Mouse (Mus musculus) R1 (cell line): ENCODE measurements at regions not wholly inside any gene's neighbourhood (a gene's known extent, or its start where the extent isn't known, plus 50 kb on each side); places are given as distances from the start of the nearest gene placed in this dataset.

Experiments
- DNase-seq: peaks from one replicate; pipeline ENCODE4 v3.0.0-alpha.2; 2018; ENCODE audit warnings: low read depth, low spot score

DNA sequence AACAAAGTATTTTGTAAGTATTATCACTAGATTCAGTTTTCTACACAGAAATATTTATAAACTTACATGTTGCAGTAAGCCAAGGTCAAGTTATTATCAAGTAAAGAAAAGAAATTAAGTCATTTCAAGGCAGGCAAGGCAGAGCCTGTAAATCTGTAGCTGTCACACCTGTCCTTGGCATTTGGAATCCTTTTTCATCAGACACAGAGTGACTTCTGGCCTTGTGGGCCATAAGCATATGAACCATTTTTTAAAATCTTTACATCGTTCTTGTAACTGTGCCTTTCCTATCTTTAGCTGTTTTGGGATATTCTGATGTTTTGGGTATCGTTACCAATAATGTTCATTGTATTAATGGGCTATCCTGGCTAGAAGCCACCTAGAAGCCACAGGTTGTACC lies 76.7 kb upstream of the Frmd4a start:
- no peak for DNase-seq

DNA sequence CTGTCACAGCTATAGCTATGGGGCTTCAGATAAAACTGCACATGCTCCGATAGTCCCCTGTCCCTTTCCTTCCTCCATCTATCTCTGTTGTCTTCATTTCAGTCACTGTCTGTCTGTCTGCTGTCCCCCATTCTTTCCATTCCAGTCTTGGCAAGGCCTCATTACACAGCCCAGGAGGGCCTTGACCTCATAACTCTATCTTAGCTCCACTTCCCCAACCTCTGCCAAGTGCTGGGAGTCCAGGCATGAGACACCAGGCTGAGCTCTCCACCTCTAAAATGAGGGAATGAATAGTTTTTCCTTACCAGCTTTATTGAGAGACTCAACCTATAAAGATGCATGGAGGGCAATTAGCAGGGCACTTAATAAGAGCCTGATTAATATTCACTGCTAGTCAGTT lies 76.0 kb upstream of the Frmd4a start:
- DNase-seq = no peak

DNA sequence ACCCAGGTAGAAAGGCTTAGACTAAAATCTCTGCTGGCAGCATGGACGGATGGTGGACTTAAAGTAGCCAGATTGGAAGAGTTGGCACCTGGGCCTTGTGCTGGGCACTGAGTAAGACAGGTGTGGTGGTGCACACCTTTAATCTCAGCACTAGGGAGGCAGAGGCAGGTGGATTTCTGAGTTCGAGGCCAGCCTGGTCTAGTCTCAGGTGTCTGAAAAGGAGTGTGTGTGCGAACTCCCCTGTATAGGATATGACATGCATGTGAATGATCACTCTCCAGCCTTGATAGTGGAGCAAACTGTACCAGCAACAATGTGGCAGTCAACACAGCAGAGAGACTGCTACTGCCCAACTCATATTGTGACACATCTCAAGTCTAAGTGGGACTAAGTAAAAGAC lies 70.1 kb upstream of the Frmd4a start:
- DNase-seq = no peak

DNA sequence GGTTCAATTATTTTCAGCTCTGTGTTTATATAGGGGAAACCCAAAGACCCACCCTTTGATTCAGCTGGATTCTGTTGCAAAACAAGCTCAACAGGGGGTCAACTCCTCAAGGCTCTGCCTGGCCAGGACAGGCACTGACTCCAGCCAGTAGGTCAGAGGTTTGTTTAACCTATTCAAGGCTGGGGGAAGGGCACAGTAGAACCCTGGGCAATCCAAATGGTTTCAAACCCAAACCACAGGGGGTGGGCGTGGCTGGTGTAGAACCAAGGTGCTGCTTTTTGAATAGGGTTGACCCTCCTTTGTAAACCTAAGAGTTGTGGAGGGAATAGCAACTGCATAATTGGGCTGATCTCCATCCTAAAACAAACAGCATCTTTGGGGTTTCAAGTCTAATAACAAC lies 69.2 kb upstream of the Frmd4a start:
- peak; percentile 86 for DNase-seq

DNA sequence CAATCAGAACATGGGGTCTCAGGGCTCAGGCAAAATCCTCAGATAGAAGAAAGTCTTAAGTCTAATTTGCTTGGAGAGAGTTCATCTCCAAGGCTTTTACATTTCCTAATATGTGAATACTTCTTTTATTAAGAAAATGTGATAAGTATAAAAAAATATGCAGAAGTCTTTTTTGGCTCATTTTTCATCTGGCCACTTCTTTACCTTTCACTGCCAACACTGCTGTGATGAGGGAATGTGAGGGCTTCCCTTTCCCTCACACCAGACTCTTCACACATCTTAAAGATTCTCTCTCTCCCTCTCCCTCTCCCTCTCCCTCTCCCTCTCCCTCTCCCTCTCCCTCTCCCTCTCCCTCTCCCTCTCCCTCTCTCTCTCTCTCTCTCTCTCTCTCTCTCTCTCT lies 60.0 kb upstream of the Frmd4a start:
- no peak for DNase-seq

DNA sequence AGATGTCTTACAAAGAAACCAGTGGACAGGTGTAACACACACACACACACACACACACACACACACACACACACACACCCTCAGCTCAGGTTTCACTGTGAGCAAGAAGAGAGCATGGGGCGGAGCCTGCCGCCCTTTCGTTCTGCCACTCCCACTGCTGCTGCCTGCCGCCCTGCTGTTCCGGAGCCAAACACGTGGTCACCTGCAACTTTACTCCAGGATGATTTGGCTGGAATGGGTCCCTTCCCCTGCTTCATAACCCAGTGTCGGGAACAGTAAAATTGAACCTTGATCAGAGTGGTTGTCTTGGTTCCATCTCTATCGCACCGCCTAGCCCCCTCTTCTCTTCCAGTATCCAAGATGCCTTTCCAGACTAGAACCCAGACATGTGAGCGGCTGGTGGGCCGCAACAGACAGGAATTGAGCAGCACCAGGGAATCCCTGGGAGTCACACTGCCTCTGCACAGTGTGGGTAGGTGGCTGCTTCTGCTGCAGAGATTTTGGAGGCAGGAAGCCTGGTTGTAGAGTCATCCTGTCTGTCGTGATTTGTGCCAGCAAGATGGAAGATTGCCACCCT lies 59.4 kb upstream of the Frmd4a start:
- DNase-seq = peak; percentile 29

DNA sequence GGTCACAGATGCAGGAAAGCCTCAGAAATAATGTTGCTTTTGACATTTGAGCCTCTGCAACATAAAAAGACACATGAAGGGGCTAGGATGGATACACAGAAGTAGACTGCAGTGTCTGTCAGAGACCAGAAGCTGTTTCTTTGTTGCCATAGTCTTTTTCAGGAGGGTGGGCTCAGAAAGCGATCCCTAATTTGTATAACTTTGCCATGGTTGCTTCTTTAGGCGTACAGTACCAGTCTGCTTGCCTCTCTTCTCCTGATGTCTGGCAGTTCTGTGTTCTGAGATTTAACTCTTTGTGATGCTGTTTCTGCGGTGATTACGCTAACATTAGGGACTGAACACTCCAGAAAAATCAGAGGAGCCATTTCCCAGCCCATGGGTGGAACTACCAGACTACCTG lies 58.8 kb upstream of the Frmd4a start:
- no peak for DNase-seq

DNA sequence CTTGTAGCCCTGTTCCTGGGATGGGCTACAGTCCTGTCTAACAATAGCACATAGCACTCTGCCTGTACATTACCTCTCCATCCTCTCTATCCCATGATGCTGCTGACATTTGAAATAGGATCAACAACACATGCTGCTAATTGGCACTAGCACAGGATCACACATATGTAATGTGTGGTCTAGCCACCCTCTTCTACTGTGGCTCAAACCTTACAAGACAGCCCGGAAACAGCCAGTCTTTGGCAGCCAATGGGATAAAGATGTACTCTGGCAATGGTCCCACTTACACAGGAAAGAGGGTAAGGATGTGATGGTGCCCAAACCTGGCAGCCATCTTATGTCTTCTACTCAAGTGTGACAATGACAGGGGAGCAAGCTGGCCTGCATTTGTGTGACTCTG lies 58.3 kb upstream of the Frmd4a start:
- no peak for DNase-seq

DNA sequence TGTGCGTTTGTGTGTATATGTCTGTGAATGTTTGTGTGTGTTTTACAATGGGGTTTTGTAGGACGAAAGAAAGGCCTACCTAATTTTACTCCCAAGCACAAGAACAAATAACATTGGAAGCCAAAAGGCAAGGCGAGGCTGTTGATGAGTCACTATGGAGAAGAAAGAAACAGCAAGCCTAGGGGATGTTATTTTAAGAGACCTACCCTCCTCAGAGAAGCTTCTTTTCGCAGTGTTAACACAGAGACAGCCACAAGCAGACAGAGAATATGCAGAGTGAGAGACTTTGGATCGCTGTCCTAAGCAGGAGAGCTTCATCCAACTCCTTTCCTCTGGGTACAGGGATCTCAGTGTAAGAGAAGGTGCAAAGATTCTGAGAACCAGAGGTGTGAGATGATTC lies 57.3 kb upstream of the Frmd4a start:
- no peak for DNase-seq

DNA sequence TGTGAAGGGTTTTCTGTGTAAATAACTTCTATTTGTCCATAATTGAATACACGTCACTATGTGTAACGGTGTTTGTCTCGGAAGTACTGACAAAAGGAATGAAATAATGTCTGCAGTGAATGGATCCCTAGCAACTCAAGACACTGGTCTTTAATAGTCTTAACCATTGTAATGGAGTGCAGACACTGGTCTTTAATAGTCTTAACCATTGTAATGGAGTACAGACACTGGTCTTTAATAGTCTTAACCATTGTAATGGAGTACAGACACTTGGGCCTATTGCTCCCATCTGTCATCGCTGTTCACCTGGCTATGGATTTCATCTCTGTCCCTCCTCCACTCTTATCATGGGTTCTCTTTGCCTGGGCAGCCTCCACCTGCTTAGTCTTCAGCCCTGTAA lies 53.2 kb upstream of the Frmd4a start:
- peak; percentile 12 for DNase-seq
